Mouse (Mus musculus) MEL (cell line): ENCODE measurements around the gene Pcdh9.

ENCODE experiments used
- CTCF ChIP-seq, 3 experiments: IDR thresholded peaks in 2 of 3; conservative IDR thresholded peaks in 1 of 3; 2 replicates each; pipeline ENCODE4 v1.5.1; 2011 to 2012; ENCODE audit warnings: low read length in 3 of 3, low read depth in 2 of 3, mild to moderate bottlenecking in 2 of 3, improper control_type of control experiment in 1 of 3, inconsistent platforms in 1 of 3, mixed read lengths in 1 of 3, moderate library complexity in 1 of 3; ENCODE audit not compliant: control insufficient read depth in 1 of 3, insufficient read depth in 1 of 3, poor library complexity in 1 of 3, severe bottlenecking in 1 of 3
- NRF1 ChIP-seq: IDR thresholded peaks from 2 replicates; pipeline ENCODE4 v1.6.1; 2014; ENCODE audit warnings: low read depth, mild to moderate bottlenecking, inconsistent platforms, low read length, improper control_type of control experiment, moderate library complexity; ENCODE audit not compliant: poor library complexity, insufficient read depth, severe bottlenecking
- POLR2AphosphoS5 ChIP-seq: IDR thresholded peaks from 2 replicates; pipeline ENCODE4 v1.6.1; 2012; ENCODE audit warnings: low read depth, borderline replicate concordance, mild to moderate bottlenecking, inconsistent platforms, low read length, moderate library complexity, mixed read lengths
- RAD21 ChIP-seq: IDR thresholded peaks from 2 replicates; pipeline ENCODE4 v1.6.1; 2011; ENCODE audit warnings: mild to moderate bottlenecking, low read depth, low read length, improper control_type of control experiment
- TAL1 ChIP-seq: IDR thresholded peaks from 2 replicates; pipeline ENCODE4 v1.6.1; 2012; ENCODE audit warnings: mild to moderate bottlenecking, inconsistent platforms, low read length, moderate library complexity, mixed read lengths

DNA sequence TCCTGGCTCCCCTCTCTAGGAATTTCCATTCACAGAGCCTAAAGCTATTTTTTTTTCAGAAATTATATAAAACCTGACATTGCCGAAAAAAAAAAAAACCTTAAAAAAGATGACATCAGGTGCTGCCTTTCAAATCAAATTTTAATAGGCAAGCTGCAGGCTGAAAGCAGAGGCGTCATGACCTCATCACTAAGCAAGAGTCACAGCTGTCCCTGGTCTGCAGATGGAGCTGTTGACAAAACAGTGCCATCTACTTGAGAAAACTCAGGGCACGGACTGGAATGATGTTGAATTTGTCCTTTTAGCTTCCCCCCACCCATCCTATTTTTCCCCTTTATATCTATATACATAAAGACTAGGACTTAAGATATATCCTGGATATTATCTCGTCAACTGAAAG is 509.3 kb downstream of the Pcdh9 start:
- TF ChIP-seq NRF1 (no peak), TAL1 (no peak), POLR2AphosphoS5 (no peak), CTCF (IDR thresholded peaks at IDR 0.05 in 2 of 3, conservative IDR thresholded peaks at IDR 0.05 in 1 of 3; ENCODE audit: control insufficient read depth in 1 of 3, insufficient read depth in 1 of 3, low read depth in 2 of 3, low read length in 3 of 3, poor library complexity in 1 of 3, severe bottlenecking in 1 of 3) (no peak; a peak in 1 of 6 replicates), RAD21 (no peak; the same call in 1 of the 2 replicates)
